Mouse (Mus musculus): ENCODE data around the gene Camk2d.
A peak's percentile ranks its signal among the peaks of the same experiment; 100 is the strongest.

Gene Camk2d

GRCm38 (mm10) chr3:126824930-126825329, 228.8 kb downstream of the Camk2d start:
- no peak for DNase-seq

GRCm38 (mm10) chr3:126826172-126826571, 230.1 kb downstream of the Camk2d start:
- DNase-seq, result no peak

- no peak for DNase-seq
Observed at GRCm38 (mm10) chr3:126827900-126828299, 231.8 kb downstream of the Camk2d start.

DNA sequence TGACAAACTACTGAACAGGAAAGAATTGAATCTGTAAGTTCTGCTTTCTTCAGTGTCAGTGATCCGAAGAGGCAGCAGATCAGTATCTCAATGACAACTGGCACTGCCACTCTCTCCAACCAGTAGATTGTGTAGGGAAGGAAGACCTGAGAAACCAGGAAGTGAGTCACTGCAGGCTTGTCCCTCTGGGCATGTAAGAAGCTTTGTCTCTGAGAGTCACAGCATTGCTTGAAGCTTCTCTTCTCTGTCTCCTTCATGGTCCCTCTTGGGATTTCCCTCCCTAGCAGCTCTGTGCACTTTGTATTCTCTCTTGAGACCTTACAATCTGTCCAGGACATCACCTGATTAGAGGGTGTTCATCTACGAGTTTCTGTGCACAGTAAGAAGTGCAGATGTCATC, 233.7 kb downstream of the Camk2d start:
- no peak for DNase-seq

DNA sequence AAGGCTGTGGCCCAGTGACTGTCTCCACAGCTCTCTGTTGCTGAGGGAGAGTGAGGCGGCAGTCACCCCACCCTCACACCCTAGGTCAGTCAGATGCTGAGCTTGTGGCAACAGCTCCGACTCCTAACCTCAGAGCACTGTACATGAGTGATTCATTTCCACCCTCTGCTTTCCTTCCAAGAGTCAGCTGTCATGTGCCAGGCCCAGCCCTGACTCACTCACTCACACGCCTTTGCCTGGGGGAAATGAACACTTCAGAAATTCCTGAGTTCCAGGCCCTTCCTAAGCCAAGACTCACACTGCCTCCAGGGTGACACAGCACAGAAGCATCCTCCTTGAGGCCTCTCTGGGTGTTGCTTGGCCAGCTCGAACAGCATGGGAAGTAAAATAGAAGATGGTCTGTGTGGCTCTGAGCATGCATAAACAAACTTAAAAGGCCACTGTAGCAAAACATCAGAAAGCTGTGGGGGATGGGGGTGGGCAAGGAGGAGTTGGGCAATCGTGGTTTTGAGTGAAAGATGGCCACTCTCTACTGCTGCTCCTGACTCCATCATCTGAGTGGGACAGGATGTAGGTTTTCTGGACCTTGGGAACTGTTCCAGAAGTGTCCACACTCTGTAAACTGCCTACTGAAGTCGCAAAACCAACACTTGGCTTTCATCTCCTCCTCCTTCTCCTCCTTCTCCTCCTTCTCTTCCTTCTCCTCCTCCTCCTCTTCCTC, 235.5 kb downstream of the Camk2d start:
- peak; percentile 81 for DNase-seq

- DNase-seq, result no peak
Observed at GRCm38 (mm10) chr3:126834641-126835167, 238.6 kb downstream of the Camk2d start.

GRCm38 (mm10) chr3:126842780-126843179, 246.7 kb downstream of the Camk2d start:
- peak; percentile 9 for DNase-seq

DNA sequence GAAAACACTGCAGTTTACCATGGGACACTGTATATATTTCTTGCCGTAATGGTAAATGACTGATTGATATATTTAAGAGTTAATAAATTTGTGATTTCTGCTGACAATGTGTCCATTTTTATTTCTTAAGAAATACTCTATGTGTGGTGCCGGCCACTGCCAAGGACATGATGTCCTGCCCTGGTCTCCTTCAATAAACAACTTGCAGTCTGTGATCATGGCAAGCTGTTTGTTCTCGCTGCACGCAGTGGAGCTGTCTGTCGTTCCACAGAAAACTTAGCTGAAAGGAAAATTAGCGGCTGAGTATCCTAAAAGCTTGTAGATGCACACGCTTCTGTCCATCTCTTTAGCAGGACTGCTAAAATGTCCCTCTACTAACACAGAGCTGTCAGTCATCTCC, 248.7 kb downstream of the Camk2d start:
- peak; percentile 53 for DNase-seq

DNA sequence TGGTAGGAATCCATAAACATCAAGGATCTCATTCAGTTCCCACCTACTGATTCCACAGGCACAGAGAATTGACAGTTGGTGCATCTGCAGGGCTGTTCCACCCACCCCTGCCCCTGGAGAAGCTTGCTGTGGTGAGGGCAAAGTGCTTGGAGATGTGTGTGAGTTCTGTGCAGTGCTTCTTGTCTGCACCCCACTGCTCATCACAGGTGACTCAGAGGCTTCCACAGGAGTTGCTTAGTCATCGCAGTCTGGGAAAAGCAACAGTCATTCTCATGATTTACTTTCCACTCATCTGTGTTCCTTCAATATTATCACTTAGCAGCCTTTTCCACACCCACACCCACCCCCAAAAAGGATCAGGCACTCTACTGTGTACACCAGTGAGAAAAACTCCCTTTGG, 252.0 kb downstream of the Camk2d start:
- no peak for DNase-seq

- no peak for DNase-seq
Observed at GRCm38 (mm10) chr3:126860442-126860841, 264.3 kb downstream of the Camk2d start.

- peak; percentile 69 for DNase-seq
Observed at GRCm38 (mm10) chr3:126869561-126869960, 273.5 kb downstream of the Camk2d start.

- DNase-seq, result peak; percentile 8
Observed at GRCm38 (mm10) chr3:126870688-126871087, 274.6 kb downstream of the Camk2d start.

- no peak for DNase-seq
Observed at GRCm38 (mm10) chr3:126878233-126878632, 282.1 kb downstream of the Camk2d start.

- DNase-seq, result no peak
Observed at GRCm38 (mm10) chr3:126886090-126886489, 290.0 kb downstream of the Camk2d start.

DNA sequence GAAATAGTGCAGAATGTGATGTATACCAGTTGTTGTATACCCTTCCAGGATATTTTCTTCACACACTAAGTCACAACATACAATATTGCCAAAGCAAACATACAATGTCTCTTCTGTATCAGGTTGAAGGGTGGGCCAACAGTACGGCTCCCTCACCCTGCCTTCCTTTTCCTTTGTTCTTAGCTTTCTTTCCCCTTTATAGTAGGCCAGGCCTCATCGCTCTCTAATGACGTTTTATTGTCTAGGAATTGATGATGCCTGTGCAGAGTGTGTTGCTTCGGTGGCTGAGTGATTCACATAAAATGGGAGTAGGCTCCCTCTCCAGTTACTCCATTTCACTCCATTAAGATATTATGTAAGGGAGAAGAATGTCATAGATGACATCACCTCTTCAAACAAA, 290.5 kb downstream of the Camk2d start:
- no peak for DNase-seq
